In the genomic region with DNA sequence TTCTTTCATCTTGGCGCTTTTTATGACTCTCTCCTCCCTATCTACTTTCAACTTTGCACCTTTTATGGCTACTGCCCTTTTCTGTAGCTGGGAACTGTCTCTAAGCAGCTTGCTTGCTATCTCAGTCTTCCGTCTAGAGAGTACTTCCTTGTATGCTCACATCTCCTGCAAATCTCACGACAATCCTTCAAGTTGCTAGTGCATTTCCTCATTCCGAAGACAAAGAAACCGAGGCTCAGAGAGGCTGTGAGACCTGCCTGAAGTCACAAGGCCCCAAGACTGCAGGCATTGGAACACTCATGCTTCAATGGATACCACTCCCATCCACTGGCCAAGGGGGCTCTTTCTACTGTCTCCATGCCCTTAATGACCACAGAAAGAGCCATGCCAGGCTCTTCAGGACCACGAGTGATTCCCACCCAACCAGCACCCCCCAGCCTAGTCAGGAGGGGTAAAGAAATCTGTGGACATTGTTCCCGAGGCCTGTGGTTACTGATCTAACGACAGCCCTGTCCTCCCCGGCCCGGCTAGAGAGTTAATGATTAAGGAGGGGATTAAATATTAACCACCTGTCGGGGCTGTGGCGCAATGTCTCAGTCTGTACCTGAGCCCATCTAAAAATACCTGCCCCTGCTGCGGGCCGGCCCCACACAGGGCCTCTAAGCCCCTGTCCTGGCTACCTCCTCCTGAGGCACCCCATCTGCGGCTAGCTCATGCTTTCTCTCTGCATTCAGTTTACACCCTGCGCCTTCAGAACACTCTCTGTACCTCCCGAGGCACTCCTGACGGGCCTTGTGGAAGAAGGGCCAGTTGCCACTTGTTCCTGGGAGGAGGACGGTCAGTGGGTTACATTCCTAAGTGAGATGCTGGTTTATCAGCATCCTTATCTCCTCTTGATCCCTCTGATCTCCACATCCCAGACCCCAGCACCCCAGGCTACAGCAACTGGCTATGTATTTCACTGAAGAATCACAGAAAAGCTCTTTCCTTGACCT, we compare ENCODE assay signal across 9 mouse cellular contexts. TPM values are rescaled to one million over a fixed set of nuclear protein-coding genes. Genes with fewer than 3 reads are reported as not detected.
DNase-seq lines count a peak whose midpoint lies in the region; ATAC-seq lines count a peak whose summit lies in the region.
"Had no signal": no experiment of that assay in that cellular context is flagged by ENCODE, and none has a peak within 500 bp of the region (broad histone marks: within the 10 kb centered on the region; RNA-seq: fewer than 3 reads in every experiment).

No protein-coding gene starts in this region.

- H3K4me3 ChIP-seq in heart, embryonic 13.5 days, result no peak overlapping the region
- no peak overlapping the region for H3K4me3 ChIP-seq in embryonic facial prominence, embryonic 10.5 days
- H3K4me3 ChIP-seq: neural tube, embryonic 12.5 days had no signal

- H3K27me3 ChIP-seq in heart, embryonic 13.5 days (replicated peaks), result 0 out of 2 replicates have a peak, but pooled peaks cover 12% of the 10 kb centered on the region
- H3K27me3 ChIP-seq in embryonic facial prominence, embryonic 10.5 days (replicated peaks; ENCODE audit: low read depth, poor library complexity, severe bottlenecking), result peaks cover 75% of the 10 kb centered on the region

- ATAC-seq in heart, embryonic 13.5 days (ENCODE audit: extremely low read depth, insufficient number of reproducible peaks, low FRiP score, low TSS enrichment), result no peak
- ATAC-seq in megakaryocyte-erythroid progenitor cell, adult 5-6 weeks (replicated peaks; ENCODE audit: low FRiP score, low TSS enrichment, poor library complexity, severe bottlenecking), result no peak

- 0 out of 2 replicates have a peak overlapping the region, but pooled peaks have one; percentile 13 for H3K9ac ChIP-seq in heart, embryonic 13.5 days
- H3K9ac ChIP-seq: neural tube, embryonic 12.5 days had no signal

- WGBS in heart, embryonic 13.5 days, result 49% methylated on average over 19 of the region's 19 CpGs
- 37% methylated on average over 19 of the region's 19 CpGs for WGBS in embryonic facial prominence, embryonic 10.5 days

- H3K36me3 ChIP-seq in heart, embryonic 13.5 days, result no peaks in the 10 kb centered on the region
- no peaks in the 10 kb centered on the region for H3K36me3 ChIP-seq in embryonic facial prominence, embryonic 10.5 days (replicated peaks)
- H3K36me3 ChIP-seq: neural tube, embryonic 12.5 days had no signal

- no peak overlapping the region; the same call in 1 of the 2 replicates for H3K27ac ChIP-seq in heart, embryonic 13.5 days (replicated peaks)
- H3K27ac ChIP-seq in embryonic facial prominence, embryonic 10.5 days (replicated peaks), result no peak overlapping the region; the same call in 1 of the 2 replicates
- H3K27ac ChIP-seq: neural tube, embryonic 12.5 days had no signal

- H3K4me1 ChIP-seq in heart, embryonic 13.5 days, result peaks cover 68% of the 10 kb centered on the region
- H3K4me1 ChIP-seq in embryonic facial prominence, embryonic 10.5 days, result peaks cover 57% of the 10 kb centered on the region

- no peak for DNase-seq in heart, adult 18-20 months
- peak; percentile 4 for DNase-seq in heart, postnatal 4 days
- DNase-seq in liver, result peak; percentile 63
- DNase-seq in retina, postnatal 7 days (ENCODE audit: low read depth, low spot score), result peak; percentile 28
- no peak for DNase-seq in layer of hippocampus, adult 11-12 months (ENCODE audit: low spot score)
- DNase-seq in embryonic facial prominence, embryonic 10.5 days (ENCODE audit: low spot score), result no peak

- no peak overlapping the region for H3K4me2 ChIP-seq in heart, embryonic 13.5 days
- H3K4me2 ChIP-seq: neural tube, embryonic 12.5 days had no signal

- no peaks in the 10 kb centered on the region for H3K9me3 ChIP-seq in heart, embryonic 13.5 days
- no peaks in the 10 kb centered on the region for H3K9me3 ChIP-seq in embryonic facial prominence, embryonic 10.5 days
- H3K9me3 ChIP-seq: neural tube, embryonic 12.5 days had no signal

RNA-seq across cellular contexts. Expression of a gene that starts 30.7 kb away (rescaled TPM):
- polyA plus RNA-seq in heart, embryonic 13.5 days (2015; fragmentation: Nextera tagmentation; extraction: Ambion mirVana), result 5.6 and 6.2 TPM in 2 replicates
- total RNA-seq in heart, adult 18-20 months (2021), result 10 to 100 TPM; 18.7 to 22.8 TPM
- total RNA-seq in heart, postnatal 4 days (2021), result 10 to 100 TPM; 37.0 to 41.0 TPM
- polyA plus RNA-seq in embryonic facial prominence, embryonic 10.5 days (2016; fragmentation: Nextera tagmentation; extraction: Ambion mirVana), result 10.8 and 12.0 TPM in 2 replicates
- 136 and 142 TPM in 2 replicates for total RNA-seq in megakaryocyte-erythroid progenitor cell, adult 5-6 weeks (2014; fragmentation: Nextera tagmentation)
- total RNA-seq in megakaryocyte-erythroid progenitor cell, adult 5-6 weeks (2017), result 97.7 and 143 TPM in 2 replicates

Comparison
In these comparisons a context has a peak if more than half of its experiments do, and no peak if none do; other contexts are left out.
1. DNase-seq: peak in heart, postnatal 4 days (single experiment), liver (single experiment) and retina, postnatal 7 days (single experiment); none in heart, adult 18-20 months (0 of 2), layer of hippocampus, adult 11-12 months (single experiment) and embryonic facial prominence, embryonic 10.5 days (single experiment).